Mouse (Mus musculus): ENCODE results near the gene Rundc1. TPM values are rescaled to one million over a fixed set of nuclear protein-coding genes. Genes with fewer than 3 reads are reported as not detected.
"Not testable (repeated sequence)": the region's sequence is repeated elsewhere in the genome, so short reads cannot be mapped to it uniquely, and the experiment has no call there.

Rundc1 gene
- polyA plus RNA-seq, 1 experiment = 14.2 TPM

DNA sequence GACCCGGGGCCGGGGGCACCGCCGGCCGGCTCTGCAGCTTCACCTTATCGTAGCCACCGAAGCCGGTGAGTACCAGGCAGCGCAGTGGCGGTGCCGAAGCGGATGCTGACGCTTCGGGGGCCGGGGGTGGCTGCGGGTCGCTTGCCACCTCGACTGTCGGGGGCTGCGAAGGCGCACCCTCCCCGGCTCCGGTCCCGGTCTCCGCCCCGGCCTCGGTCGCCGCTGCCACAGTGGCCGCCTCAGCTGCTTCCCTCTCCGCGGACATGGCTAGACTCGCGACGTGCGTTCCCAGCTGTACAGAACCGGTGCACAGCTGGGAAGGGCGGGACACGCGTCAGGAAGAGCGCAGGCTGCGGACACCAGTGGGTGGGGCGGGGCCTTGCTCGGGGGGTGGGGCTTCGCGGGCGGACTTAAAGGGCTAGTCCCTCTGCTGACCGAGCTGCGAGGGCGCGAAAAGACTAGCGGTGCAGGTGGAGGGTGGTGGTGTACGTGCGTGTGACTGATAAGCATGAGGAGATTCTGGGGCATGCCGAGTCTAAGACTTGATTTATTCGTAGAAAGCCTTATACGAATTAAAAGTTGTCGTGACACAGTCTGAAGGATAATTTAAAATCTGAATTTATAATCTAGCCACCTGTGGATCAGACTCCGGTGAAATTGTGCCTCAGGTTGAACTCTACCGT lies 41.1 kb downstream of the Rundc1 start, which contains the start of gene Vat1:
Vat1 (minus strand) TSS at position 362 of the 683 bp plus-strand sequence.
- TF ChIP-seq CTCF (IDR thresholded peaks at IDR 0.05; ENCODE audit: extremely low read depth, insufficient read depth, insufficient read length, insufficient replicate concordance) (no peak), POLR2A (IDR thresholded peaks at IDR 0.05; ENCODE audit: low read depth, low read length) (no peak)
- peak within 1 kb of the TSS; percentile 41; the same call in 1 of the 2 replicates for H3K27ac ChIP-seq (ENCODE audit: insufficient read depth, low read length)
- WGBS = 1% methylated on average over 60 of the region's 60 CpGs

GRCm38 (mm10) chr11:101466552-101466950 lies 41.7 kb downstream of the Rundc1 start:
- H3K36me3 ChIP-seq (ENCODE audit: control insufficient read depth, insufficient read depth, low read length); DNase-seq (ENCODE audit: low read depth in 1 of 2, low spot score in 2 of 2); H3K27me3 ChIP-seq (ENCODE audit: control insufficient read depth, insufficient read depth, low read length); H3K4me3 ChIP-seq (ENCODE audit: extremely low read depth, insufficient read depth, insufficient read length); H3K27ac ChIP-seq (ENCODE audit: insufficient read depth, low read length): not testable (repeated sequence)
- WGBS = 59% methylated on average over 5 of the region's 5 CpGs
- peaks cover 12% of the 10 kb centered on the region for H3K4me1 ChIP-seq (ENCODE audit: control insufficient read depth, insufficient read depth, insufficient read length)

More for the DNA sequence above, 41.1 kb downstream of the Rundc1 start, which contains the start of gene Vat1:
- peaks cover 5% of the 10 kb centered on the region for H3K27me3 ChIP-seq (ENCODE audit: control insufficient read depth, insufficient read depth, low read length)
- peaks cover 12% of the 10 kb centered on the region for H3K4me1 ChIP-seq (ENCODE audit: control insufficient read depth, insufficient read depth, insufficient read length)
- H3K4me3 ChIP-seq (ENCODE audit: extremely low read depth, insufficient read depth, insufficient read length) = peak within 1 kb of the TSS; percentile 92
- no peaks in the 10 kb centered on the region for H3K36me3 ChIP-seq (ENCODE audit: control insufficient read depth, insufficient read depth, low read length)
- DNase-seq (ENCODE audit: low read depth in 1 of 2, low spot score in 2 of 2) = peak in 1 of 2 experiments; percentile 55

- no peak overlapping the region for H3K27ac ChIP-seq (ENCODE audit: insufficient read depth, low read length)
- WGBS = 2% methylated on average over 54 of the region's 54 CpGs
- H3K27me3 ChIP-seq (ENCODE audit: control insufficient read depth, insufficient read depth, low read length) = peaks cover 5% of the 10 kb centered on the region
- peaks cover 12% of the 10 kb centered on the region for H3K4me1 ChIP-seq (ENCODE audit: control insufficient read depth, insufficient read depth, insufficient read length)
- TF ChIP-seq POLR2A (IDR thresholded peaks at IDR 0.05; ENCODE audit: low read depth, low read length) (no peak), CTCF (IDR thresholded peaks at IDR 0.05; ENCODE audit: extremely low read depth, insufficient read depth, insufficient read length, insufficient replicate concordance) (no peak)
- DNase-seq (ENCODE audit: low read depth in 1 of 2, low spot score in 2 of 2) = peak in 1 of 2 experiments; percentile 42
- H3K36me3 ChIP-seq (ENCODE audit: control insufficient read depth, insufficient read depth, low read length) = no peaks in the 10 kb centered on the region
- H3K4me3 ChIP-seq (ENCODE audit: extremely low read depth, insufficient read depth, insufficient read length) = peak overlapping the region; percentile 57
Observed at GRCm38 (mm10) chr11:101467477-101468262, 42.8 kb downstream of the Rundc1 start.

DNA sequence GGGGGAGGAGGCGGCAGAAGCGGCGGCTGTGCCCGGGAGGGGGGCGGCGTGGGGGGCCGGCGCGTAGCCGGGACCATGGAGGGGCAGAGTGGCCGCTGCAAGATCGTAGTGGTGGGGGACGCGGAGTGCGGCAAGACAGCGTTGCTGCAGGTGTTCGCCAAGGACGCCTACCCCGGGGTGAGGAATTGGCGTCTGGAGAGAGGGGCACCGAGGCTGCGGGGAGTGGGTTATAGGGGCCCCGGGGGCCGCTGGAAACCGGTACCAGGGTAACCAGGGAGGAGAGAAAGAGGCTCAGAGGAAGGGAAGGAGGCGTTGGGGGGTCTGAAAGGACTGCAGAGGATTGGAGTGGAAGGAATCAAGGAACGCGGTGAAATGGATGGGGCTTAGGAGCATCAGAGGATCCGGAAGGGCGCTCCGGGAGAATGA lies 43.4 kb downstream of the Rundc1 start:
- no peaks in the 10 kb centered on the region for H3K36me3 ChIP-seq (ENCODE audit: control insufficient read depth, insufficient read depth, low read length)
- H3K27me3 ChIP-seq (ENCODE audit: control insufficient read depth, insufficient read depth, low read length) = peaks cover 5% of the 10 kb centered on the region
- H3K4me1 ChIP-seq (ENCODE audit: control insufficient read depth, insufficient read depth, insufficient read length) = peaks cover 12% of the 10 kb centered on the region
- no peak overlapping the region for H3K27ac ChIP-seq (ENCODE audit: insufficient read depth, low read length)
- no peak for TF ChIP-seq POLR2A (IDR thresholded peaks at IDR 0.05; ENCODE audit: low read depth, low read length)
- TF ChIP-seq CTCF (IDR thresholded peaks at IDR 0.05; ENCODE audit: extremely low read depth, insufficient read depth, insufficient read length, insufficient replicate concordance) = no peak
- peak overlapping the region; percentile 57; the same call in 1 of the 2 replicates for H3K4me3 ChIP-seq (ENCODE audit: extremely low read depth, insufficient read depth, insufficient read length)
- 3% methylated on average over 28 of the region's 31 CpGs for WGBS
- no peak for DNase-seq (ENCODE audit: low read depth in 1 of 2, low spot score in 2 of 2)

- H3K36me3 ChIP-seq (ENCODE audit: control insufficient read depth, insufficient read depth, low read length) = no peaks in the 10 kb centered on the region
- peaks cover 5% of the 10 kb centered on the region for H3K27me3 ChIP-seq (ENCODE audit: control insufficient read depth, insufficient read depth, low read length)
- no peak for DNase-seq (ENCODE audit: low read depth in 1 of 2, low spot score in 2 of 2)
- WGBS = 31% methylated on average over 13 of the region's 13 CpGs
- H3K4me1 ChIP-seq (ENCODE audit: control insufficient read depth, insufficient read depth, insufficient read length) = peaks cover 12% of the 10 kb centered on the region
- no peak overlapping the region for H3K27ac ChIP-seq (ENCODE audit: insufficient read depth, low read length)
- no peak for TF ChIP-seq POLR2A (IDR thresholded peaks at IDR 0.05; ENCODE audit: low read depth, low read length)
- TF ChIP-seq CTCF (IDR thresholded peaks at IDR 0.05; ENCODE audit: extremely low read depth, insufficient read depth, insufficient read length, insufficient replicate concordance) = no peak
- H3K4me3 ChIP-seq (ENCODE audit: extremely low read depth, insufficient read depth, insufficient read length) = peak overlapping the region; percentile 57; the same call in 1 of the 2 replicates
Observed at GRCm38 (mm10) chr11:101468731-101469130, 43.8 kb downstream of the Rundc1 start.

GRCm38 (mm10) chr11:101469155-101469554 lies 44.3 kb downstream of the Rundc1 start:
- H3K36me3 ChIP-seq (ENCODE audit: control insufficient read depth, insufficient read depth, low read length) = no peaks in the 10 kb centered on the region
- no peak overlapping the region for H3K4me3 ChIP-seq (ENCODE audit: extremely low read depth, insufficient read depth, insufficient read length)
- H3K27me3 ChIP-seq (ENCODE audit: control insufficient read depth, insufficient read depth, low read length) = peaks cover 5% of the 10 kb centered on the region
- H3K4me1 ChIP-seq (ENCODE audit: control insufficient read depth, insufficient read depth, insufficient read length) = peaks cover 12% of the 10 kb centered on the region
- no peak for DNase-seq (ENCODE audit: low read depth in 1 of 2, low spot score in 2 of 2)
- TF ChIP-seq CTCF (IDR thresholded peaks at IDR 0.05; ENCODE audit: extremely low read depth, insufficient read depth, insufficient read length, insufficient replicate concordance) = no peak
- no peak for TF ChIP-seq POLR2A (IDR thresholded peaks at IDR 0.05; ENCODE audit: low read depth, low read length)
- no peak overlapping the region for H3K27ac ChIP-seq (ENCODE audit: insufficient read depth, low read length)
- WGBS = 72% methylated on average over 4 of the region's 4 CpGs

All from spleen, adult 2 months (tissue).